Mouse (Mus musculus) regulatory T cell (primary cell): ENCODE data around the gene Nisch.

Experiments
- in situ Hi-C: fragments of 300-600 bp; cut with MboI, MseI; formaldehyde crosslinking; loops from one replicate; pipeline ENCODE4 v1.15.1; 2025; ENCODE audit warnings: high pct_unique_total_duplicates

Nisch gene

DNA sequence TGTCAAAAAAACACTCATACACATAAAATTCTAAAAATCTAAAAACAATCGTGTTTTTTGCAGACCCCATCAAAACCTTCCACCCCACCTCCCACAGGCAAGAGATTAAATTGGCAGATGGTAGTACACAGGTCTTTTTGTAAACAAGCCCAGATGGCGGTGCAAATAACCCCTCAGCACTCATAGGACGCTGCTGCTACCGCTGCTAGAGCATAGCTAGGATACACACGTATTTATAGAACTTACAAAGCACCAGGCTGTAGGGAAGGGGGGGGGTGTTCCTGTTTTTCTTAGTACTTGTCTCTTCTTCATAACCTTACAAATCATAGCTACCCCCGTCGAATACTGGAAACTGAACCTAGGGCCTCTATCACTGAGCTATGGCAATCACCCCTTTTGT, 23.0 kb downstream of the Nisch start:
- in situ Hi-C loops: loop anchor here (10.0 kb wide), 1 partner anchor 169 kb away; no protein-coding TSS in a partner anchor

DNA sequence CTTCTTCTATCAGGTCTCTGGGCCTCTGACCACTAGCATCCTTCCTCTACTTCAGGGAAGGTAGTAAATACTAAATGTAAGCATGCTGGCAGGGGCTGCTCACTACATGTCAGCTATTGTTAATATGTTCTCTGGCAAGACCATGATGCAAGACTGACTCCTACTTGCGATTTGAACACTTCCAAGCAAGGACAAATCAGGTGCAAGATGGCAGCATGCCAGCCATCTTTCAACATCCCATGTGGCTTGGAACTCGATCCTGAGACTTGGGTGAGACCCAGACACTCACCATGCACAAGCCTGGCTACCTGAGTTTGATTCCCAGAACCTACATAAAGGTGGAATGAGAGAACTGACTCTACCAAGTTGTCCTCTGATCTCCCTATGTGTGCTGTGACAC, 24.8 kb downstream of the Nisch start:
- in situ Hi-C loops: loop anchor here (10.0 kb wide), 1 partner anchor 167 kb away; no protein-coding TSS in a partner anchor

DNA sequence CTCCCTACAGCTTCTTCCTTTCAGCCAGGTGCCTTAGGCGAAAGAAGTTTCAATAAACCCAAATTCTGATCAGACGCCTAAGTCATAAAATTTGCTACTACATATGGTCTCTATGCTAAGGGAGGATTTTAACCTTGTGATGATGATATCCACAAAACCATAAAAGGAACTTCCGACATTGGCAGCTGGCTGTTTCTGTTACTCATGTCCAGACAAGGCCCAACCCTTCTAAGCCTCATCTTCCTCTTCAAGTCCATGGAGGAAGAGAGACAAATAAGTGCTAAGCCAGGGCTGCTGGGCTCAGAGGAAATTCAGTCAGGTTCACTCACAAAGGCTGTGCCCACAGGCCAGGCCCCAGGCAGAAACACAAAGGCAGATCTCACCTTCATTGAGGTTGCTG, 27.4 kb downstream of the Nisch start:
- in situ Hi-C loops: no loop called here

DNA sequence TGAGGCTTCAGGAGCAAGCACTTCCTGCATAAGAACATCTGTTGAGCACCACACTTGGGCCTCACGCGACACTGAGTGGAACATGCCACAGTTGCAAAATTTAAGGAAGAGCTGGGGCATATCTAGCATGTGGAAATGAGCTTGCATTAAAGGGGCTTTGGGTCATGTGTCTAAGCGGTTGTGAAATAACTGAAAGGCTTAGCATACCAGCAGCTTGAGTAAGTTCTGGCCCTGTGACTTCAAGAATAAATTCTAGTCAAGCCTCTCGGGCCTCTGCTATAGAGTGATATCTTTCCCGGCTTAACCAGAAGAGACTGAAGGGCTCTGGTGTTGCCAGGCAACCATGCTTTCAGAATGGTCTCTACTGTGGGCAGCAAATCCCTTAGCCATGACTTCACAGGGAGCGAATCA, 28.0 kb downstream of the Nisch start:
- in situ Hi-C loops: no loop called here

DNA sequence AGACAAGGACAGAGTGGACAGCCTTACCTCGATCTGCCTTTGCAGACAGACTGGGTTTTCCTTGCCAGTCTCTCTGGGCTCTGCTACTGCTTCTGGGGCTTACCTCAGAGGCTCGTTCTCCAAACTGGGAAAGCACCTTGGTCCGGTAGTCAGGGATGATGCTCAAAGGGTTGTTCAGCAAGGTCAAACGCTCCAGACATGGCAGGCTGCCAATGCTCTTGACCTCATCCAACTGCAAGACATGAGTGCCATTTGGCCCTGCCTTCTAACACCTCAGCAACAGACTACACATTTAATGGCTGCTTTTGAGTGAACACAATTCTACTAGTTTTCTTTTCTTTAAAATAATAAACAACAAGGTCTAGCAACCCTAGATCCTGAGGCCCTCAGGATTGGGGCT, 30.1 kb downstream of the Nisch start:
- in situ Hi-C loops: no loop called here

DNA sequence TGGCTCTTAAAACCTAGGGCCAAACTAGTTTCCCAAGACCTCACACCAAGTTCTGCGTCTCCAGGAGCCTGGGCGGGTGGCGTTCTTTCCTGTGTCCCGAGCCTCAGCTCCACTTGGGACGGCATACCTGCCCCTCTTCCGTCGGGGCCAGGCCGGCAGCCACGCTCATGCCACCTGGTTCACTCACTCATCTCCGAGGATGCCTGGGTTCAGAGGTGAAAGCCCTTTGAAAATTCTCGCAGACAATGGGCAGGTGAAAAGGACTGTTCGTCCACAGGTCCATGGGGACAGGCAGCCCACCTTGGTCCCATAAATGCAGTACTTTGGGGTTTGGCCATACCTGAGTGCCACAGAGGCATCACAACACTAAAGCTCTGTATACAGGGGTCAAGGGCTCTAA, 32.6 kb downstream of the Nisch start:
- in situ Hi-C loops: no loop called here

DNA sequence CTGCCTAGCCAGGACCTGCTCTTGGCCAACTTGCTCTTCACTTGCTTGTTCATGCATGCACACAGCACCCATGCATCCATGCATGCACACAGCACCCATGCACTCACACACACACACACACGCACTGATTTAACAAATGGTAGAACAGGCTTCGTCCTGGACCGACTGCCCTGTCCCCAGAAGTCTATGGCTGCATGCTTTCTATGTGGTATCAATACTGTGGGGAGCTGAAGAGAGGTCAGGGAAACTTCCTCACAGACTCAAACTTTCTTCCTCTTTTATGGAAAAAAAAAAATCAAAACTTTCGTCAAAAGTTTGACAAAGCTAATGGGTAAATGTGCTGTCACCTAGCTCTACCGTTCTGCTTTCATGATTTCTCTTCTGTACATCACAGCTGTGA, 33.2 kb downstream of the Nisch start:
- in situ Hi-C loops: no loop called here

DNA sequence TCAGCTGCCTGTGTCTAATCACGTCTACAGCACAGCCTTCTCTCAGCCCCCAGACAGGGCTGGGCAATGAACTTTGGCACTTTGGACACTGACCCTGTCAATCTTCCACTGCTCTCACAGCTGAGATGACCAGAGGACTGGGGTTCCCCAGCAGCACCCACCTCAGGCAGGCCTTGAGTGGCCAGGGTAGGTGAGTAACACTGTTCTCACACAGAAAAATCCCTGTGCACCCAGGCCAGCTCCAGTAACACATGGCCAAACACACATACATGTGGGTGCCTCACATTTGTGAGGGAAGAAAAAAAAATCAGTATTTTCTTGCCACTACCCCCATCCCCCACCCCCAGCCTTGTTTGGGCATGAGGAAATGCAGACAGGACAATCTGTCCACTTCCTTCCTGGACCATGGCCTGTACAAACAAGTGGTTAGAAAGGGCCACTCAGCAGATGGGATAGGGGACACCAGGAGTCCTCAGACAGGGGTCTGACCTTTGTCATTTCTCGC, 33.9 kb downstream of the Nisch start:
- in situ Hi-C loops: no loop called here

DNA sequence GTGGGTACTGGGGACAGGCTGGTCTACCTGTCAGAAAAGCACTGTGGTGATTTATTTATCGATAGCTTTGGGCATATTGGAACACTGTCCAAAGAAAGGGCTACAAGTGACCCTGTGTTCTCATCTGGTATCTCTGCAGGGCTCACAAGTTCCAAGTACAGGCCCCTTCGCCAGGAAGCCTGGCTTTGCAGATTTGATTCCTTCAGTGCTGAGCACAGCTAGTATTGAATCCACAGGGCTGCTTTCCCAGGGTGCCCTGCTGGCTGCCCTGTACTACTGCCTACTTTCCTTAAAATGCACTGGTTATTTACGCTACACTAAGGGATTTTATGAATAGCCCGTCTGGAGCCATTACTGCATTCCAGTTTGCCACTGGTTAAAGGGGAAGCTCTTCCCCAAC, 35.2 kb downstream of the Nisch start:
- in situ Hi-C loops: no loop called here

DNA sequence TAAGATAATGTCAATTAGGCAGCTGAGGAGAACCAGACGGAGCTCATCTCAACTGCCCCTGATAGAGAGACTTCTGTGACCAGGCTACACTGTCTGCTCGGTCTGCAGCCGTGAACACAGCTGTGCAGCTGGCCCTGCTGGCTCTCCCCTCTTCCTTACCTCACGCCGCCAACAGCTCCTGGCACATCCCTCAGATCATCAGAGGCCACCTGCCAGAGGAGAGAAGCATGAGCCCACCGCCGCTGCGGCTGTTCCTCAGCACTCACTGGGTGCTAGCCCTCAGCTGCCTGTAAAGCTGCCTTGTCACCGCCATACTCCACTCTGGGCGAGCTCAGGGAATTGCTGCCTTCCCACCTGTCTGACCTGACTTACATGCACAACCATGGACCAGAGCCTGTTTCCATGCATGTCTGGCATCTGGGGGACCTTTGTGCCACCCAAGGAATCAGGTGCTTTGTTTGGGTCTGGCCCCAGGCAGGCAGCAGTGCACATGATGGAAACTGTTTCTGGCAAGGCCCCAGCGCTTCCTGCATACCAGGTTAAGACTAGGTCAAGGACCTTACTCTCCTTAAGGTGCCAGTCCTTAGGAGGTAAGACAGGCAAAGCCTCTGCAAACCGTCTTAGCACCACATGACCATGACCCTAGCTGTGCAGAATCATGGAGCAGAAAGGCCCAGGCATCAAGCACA, 36.9 kb downstream of the Nisch start:
- in situ Hi-C loops: no loop called here

DNA sequence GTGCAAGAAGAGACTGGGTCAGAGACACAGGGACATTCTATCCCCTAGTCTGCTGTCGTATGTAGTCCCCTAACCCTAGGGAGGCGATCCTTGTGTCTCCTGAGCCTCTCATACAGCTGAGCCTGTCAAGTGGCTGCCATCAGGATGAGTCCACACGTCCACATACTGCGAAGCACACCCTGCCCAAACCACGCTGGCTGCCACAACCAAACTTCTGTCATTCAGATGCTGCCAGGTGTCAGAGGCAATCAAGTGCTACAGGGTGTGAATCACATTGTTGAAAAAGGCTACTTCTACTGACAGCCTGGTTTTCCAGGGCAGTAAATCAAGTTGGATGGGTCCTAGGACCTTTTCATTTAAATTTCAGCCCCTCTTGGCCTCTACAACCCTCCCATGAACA, 39.0 kb downstream of the Nisch start:
- in situ Hi-C loops: no loop called here

DNA sequence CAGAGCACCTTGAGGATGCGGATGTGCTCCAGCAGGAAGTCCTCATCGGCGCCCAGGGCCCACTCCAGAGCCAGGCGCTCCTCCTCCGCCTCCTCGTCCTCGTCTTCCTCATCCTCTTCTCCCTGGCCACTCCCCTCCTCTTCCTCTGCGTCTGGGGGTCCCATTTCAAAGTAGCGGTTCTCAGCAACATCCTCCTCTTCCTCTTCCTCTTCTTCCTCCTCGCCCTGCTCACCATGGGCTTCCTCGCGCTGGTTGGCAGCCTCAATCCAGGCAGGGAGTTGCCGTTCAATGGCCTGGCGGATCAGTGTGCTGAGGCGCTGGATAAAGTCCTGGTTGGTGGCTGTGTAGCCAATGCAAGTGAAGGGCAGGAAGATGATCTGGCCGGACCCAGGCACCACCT, 39.5 kb downstream of the Nisch start:
- in situ Hi-C loops: no loop called here

DNA sequence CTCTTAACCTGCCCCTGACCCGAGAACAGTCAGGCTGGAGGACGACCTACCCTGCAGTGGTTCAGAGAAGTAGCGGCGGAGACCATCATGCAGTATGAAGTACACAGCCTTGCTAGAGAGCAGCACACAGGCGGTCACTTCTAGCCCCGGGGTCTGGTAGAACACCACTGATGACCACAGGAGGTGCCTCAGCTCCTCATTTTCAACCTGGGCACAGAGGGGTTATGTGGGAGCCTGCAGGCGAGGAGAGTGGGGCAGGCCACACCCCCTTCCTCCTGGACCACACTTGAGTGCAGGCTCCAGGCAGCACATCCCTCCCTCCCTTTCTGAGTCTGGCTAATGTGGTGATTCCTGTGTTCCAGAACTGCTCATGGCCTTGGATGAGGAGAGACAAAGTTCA, 43.2 kb downstream of the Nisch start:
- in situ Hi-C loops: no loop called here

DNA sequence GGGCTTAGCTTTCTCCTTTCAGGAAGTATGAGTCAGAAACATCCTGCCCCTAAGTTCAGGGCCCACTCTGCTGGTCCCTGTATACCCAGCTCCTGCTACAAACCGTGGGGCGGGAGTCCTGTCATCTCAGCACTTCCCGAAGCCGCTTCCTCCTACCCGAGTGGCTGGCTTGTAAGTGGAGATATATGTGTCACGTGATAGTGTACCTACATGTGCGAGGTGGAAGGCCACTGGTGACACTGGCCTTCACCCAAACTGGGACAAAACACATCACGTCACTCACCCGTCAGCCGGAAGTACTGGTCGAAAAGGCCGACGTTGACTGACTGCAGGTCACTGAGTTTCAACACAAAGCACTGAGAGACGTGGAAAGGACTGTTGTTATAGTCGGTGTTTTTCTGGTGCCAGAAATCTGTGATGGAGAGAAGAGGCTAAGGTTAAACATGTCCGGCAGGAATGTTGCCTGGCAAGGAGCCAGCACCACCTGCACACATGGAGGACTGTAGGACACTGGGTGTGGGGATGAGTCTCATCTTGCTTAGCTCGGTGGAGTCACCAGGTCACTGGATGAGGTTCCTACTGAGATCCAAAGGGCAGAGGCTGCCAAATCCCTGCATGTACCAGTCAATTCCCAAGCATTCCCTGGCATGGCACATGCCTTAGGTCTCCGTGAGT, 43.8 kb downstream of the Nisch start:
- in situ Hi-C loops: no loop called here

DNA sequence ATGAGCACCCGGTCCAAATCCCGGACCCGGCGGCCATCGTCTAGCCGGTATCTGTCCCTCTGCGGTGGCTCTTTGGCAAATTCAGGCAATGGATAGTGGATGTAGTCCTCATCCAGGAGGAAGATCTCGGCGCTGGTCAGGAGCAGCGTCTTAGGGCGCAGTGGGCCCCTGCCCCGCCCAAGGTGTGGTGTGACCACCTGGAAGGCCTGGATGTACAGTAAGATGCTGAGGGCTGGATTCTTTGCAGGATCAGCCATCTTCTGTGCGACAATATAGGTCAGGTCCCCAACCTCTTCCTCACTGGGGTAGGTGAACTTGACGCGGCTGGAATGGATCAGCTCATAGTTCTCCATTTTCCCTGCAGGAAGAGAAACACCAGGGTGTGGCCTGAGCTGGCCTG, 44.9 kb downstream of the Nisch start:
- in situ Hi-C loops: no loop called here

DNA sequence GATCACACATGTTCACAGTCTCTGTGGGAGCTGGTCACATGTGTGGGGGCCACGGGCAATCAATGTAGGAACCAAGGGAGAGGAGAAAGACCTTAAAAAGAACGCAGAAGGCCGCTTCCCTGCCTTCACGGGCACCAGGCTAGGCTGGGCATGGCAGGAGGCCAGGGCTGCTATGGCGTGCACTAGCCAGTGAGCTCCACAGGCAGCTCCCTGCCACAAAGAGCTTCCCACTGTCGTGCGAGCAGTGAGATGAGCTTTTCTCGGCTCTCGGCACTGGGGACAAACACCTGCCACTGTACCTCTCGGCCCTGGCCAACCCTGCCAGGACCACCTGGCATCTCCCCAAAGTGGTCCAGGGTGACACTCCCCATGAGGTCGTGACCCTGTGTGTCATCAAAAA, 45.4 kb downstream of the Nisch start:
- in situ Hi-C loops: no loop called here

DNA sequence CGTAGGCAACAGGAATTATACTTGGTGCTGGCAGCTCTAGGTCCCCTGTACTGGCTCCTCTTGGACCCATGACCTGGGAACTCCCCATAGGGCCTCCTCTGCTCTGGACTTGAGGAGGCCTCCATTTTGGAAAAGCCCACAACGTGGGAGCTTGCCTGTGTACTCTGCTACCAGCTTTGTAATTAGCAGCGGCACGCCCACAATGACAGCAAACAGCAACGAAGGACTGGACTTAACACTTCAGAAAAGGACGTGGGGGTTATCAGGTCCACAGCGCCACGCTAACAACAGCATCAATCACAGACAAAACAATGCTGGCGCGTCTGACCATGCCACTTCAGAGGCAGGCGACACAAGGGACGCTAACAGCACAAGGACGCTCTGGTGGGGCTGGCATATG, 45.8 kb downstream of the Nisch start:
- in situ Hi-C loops: no loop called here

DNA sequence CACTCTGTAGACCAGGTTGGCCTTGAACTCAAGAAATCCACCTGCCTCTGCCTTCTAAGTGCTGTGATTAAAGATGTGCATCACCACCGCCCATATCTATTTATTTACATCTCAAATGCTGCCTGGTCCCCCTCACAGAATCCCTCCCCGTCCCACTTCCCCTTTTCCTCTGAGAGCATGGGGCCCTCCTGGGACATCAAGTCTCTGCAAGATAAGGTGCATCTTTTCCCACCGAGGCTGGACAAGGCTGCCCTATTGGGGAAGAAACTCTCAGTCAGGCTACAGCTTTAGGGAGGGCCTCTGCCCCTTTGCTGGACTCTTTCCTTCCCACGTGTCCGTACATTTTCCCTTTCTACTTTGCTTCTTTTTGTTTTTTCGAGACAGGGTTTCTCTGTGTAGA, 47.2 kb downstream of the Nisch start:
- in situ Hi-C loops: no loop called here

DNA sequence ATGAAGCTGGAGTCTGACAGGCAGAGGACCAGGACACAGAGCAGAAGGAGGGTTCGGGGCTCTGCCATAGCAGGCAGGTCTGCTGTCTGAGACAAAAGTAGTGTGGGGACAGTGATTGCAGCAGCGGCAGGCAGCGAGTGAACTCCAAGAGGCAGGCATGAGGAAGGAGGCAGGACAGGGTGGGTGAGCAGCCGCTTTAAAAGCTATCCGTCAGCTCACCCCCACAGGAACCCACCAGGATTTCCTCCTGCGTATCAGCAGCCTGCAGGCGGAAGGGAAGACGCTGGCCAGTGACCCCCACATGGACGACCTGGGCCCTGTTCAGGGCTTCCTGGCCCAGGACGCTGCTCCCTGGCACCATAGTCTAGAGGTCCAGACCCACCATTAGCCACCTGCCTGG, 48.3 kb downstream of the Nisch start, which contains the start of gene Stab1:
Gene Stab1 (minus strand): TSS at position 217 of the 400 bp plus-strand sequence.
- in situ Hi-C loops: no loop called here

DNA sequence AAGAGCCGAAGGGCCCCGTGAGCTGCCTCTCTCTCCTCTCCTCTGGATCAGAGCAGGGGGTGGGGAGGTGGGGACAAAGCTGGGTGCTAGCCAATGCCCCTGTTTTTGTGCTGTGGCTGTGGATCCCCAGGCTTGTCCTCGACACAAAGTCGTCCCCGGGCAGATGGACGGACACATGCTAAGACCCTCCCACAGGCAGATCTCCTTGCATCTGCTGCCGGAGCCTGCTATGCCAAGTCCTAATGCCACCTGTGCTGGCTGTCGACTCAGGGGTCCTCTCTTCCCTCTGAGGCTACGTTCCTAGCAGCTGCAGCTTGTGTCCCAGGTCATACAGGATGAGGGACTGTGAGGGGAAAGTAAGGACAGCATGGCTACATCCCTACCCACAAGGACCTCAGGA, 49.9 kb downstream of the Nisch start:
- in situ Hi-C loops: no loop called here

DNA sequence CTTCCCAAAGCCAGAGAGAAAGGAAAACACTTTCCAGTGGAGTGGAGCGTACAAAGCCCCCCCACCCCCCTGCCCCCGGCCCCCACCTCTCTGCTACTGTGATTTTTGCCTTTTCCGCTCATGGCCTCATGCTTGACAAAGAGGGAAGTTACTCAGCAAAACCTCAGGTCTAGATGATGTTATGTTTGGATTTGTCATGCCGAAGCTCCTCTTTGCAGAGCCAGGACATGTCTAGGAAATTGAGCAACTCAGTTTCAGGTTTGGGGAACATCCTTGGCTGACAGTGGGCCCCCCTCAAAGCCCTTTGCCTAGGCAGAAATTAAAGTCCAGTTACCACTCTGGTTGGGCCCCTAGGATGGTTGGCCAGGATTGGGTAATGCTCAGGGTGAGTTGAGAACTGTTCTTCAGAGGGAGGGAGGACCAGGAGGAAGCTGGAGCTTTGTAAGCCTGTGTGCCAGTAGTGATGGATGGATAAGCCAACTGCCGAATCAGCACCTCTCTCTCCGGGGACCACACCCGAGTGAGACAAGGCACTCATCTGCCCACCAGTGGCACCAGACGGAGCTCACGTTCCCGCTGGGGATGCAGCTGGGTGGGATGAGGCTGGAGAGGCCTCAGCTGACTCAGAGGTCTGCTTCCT, 50.6 kb downstream of the Nisch start:
- in situ Hi-C loops: no loop called here

DNA sequence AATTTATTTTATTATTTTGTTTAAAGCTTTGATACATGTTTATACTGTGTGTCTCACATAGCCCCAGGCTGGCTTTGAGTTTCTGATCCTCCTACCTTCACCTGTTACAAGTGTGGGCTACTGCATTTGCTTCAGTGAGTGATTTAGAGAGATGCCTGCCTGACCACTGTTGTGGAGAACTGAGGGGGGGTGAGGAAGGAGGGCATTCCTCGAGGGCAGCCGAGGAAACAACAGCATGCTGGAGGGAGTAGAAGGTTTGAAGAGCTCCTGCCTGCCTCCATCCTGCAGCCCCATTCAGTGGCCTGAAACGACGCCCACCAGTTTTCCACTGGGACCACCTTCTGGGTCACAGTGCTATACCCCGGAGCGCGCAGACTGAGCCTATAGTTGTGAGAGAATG, 51.3 kb downstream of the Nisch start:
- in situ Hi-C loops: no loop called here

DNA sequence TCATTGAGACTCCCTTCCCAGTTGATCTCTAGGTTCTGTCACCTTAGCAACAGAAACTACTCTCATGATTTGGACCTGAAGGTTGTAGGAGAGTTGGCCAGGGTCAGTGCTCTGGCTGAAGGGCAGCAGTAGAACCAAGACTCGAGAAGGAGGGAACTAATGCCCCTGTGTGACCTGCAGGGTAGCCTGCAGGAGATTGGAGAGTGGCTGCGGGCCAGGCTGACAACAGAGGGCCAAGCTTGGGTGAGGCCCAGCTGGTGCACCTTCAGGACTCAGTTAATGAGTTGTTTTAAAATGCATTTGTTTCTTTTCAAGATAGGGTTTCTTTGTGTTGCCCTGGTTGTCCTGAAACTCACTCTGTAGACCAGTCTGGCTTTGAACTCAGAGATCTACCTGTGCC, 51.7 kb downstream of the Nisch start:
- in situ Hi-C loops: no loop called here
